11 mouse cellular contexts compared by ENCODE assay signal in the genomic region with DNA sequence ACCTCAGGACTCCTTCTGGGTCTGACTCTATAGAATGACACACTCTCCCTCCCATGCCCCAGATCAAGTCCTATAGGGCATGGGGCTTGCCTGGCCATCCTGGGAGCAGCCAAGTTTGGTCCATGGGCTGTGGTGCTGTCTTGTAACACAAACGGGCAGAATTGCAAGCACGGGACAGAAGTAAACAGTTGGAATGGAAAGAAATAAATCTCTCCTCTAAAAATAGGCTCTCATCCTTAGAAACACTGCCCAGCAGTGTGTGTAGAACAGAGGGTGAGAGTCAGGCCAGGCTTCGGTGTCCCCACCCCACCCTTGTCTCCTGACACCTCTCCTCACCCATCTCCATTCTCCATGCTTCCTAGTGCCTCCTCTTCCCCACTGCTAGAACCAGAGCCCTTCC. TPM values are rescaled to one million over a fixed set of nuclear protein-coding genes. Genes with fewer than 3 reads are reported as not detected.
"Had no signal": no experiment of that assay in that cellular context is flagged by ENCODE, and none has a peak within 500 bp of the region (broad histone marks: within the 10 kb centered on the region; RNA-seq: fewer than 3 reads in every experiment).

No protein-coding gene starts in this region.

- H3K9ac ChIP-seq: limb, embryonic 13.5 days; liver, embryonic 14.5 days; midbrain, embryonic 12.5 days; neural tube, embryonic 13.5 days had no signal

- H3K4me2 ChIP-seq: limb, embryonic 13.5 days; midbrain, embryonic 12.5 days; neural tube, embryonic 13.5 days had no signal

- H3K27me3 ChIP-seq: neural tube, embryonic 13.5 days had no signal

- H3K9me3 ChIP-seq: limb, embryonic 13.5 days; midbrain, embryonic 12.5 days; neural tube, embryonic 13.5 days had no signal

- DNase-seq: kidney, adult 18-20 months; kidney, postnatal 25 days; left cerebral cortex, postnatal 4 days; lung, adult 18-20 months; thymus, adult 18-20 months had no signal

- H3K4me3 ChIP-seq: limb, embryonic 13.5 days; midbrain, embryonic 12.5 days; neural tube, embryonic 13.5 days had no signal

- H3K36me3 ChIP-seq: limb, embryonic 13.5 days; midbrain, embryonic 12.5 days; neural tube, embryonic 13.5 days had no signal

- ATAC-seq: midbrain, embryonic 16.5 days had no signal

- H3K27ac ChIP-seq: limb, embryonic 13.5 days; liver, embryonic 14.5 days; midbrain, embryonic 12.5 days; neural tube, embryonic 13.5 days had no signal

RNA-seq across cellular contexts. Expression of gene Tmod1, which starts 29.3 kb away (rescaled TPM):
- polyA plus RNA-seq: liver, adult 2 months had no signal
